Mouse (Mus musculus): ENCODE results near the gene Ddx47. TPM values are rescaled to one million over a fixed set of nuclear protein-coding genes. Genes with fewer than 3 reads are reported as not detected.
A peak's percentile ranks its signal among the peaks of the same experiment; 100 is the strongest.

Ddx47 gene
- polyA plus RNA-seq (2014; fragmentation: Nextera tagmentation; extraction: Ambion mirVana), result 90.0 and 90.8 TPM in 2 replicates

DNA sequence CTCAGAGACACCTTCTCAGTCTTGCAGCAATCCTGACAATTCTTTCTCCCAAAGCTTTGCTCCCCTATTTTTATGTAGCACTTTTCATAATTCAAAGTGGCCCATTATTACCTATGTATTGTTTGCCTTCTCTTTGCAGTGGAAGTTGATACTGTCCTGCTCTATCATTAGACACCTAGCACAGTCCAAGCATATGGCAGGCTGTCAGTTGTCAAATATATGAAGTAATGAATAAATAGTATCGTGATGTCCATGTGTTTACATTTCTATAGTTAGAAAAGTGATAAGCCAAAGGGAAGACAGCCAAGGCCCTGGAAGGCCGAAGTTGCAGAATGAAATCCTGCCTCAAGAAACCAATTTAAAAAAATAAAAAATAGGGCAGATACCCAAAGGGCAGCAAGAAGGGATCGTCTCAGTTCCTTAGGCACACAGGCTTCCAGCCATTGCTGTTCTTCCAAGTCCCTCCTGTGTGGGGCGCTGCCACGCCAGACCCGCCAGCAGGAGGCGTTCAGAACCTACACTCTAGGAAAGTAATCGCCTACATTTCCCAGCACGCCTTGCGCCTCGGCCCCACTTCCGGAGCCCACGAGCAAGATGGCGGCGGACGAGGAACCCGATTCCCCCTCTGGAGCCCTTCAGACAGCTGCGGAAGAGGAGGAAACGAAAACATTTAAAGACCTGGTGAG lies at the start of gene Ddx47:
Gene Ddx47, plus strand, starts transcription at position 565 of the 686 bp plus-strand sequence.
- WGBS, result 5% methylated on average over 19 of the region's 19 CpGs
- peak within 1 kb of the TSS; percentile 74 for H3K4me3 ChIP-seq (ENCODE audit: low read depth, low read length)
- no peaks in the 10 kb centered on the region for H3K9me3 ChIP-seq (ENCODE audit: control insufficient read depth, low read length)
- peak within 1 kb of the TSS; percentile 82 for H3K9ac ChIP-seq (ENCODE audit: low read depth, low read length)
- H3K27me3 ChIP-seq (replicated peaks; ENCODE audit: control insufficient read depth, insufficient read depth, low read length), result no peaks in the 10 kb centered on the region
- peaks cover 31% of the 10 kb centered on the region for H3K36me3 ChIP-seq (ENCODE audit: control insufficient read depth, insufficient read depth, low read length)
- H3K4me1 ChIP-seq (ENCODE audit: control insufficient read depth, insufficient read depth, low read length), result peaks cover 6% of the 10 kb centered on the region; the same call in 1 of the 2 replicates
- no peak within 1 kb of the TSS for H3K27ac ChIP-seq (replicated peaks; ENCODE audit: low read depth, low read length)
- ATAC-seq (ENCODE audit: low read depth) (peak; percentile 97), DNase-seq (ENCODE audit: low spot score) (peak; percentile 97)
- peak within 1 kb of the TSS; percentile 62 for H3K4me2 ChIP-seq (ENCODE audit: low read depth, low read length)

DNA sequence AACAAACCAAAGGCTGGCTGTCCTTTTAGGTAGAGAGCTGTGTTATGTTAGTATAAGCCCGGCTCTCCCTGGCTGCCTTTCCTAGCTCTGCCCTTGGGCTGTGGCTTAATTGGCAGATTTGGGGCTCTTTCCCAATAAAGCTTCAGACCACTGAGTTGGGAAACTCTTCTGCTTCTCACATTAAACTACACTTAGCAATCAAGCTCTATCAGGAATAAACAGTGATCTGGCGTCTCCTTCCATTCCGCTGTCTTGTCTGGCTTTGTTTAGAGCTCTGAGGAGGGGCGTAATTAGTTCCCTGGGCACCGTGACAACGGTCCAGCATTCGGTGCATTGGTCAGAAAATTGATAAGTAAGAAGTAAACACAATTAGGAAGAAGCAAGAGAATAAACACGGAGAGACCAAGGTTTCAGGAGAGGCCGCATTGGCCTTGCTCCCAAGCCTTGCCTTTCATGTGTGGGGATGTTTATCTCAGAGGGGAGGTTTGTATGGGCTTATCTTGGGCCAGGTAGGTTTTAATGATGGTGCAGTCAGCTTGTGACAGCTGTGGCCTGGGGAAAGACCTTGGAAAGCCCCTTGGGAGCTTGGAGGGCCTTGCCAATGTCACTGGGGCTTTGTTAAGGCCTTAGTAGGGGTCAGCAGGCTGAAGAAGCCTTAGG lies 49.4 kb upstream of the Ddx47 start:
- Histone ChIP-seq H3K4me3 (ENCODE audit: low read depth, low read length) (no peak overlapping the region), H3K9me3 (ENCODE audit: control insufficient read depth, low read length) (no peaks in the 10 kb centered on the region), H3K4me2 (ENCODE audit: low read depth, low read length) (no peak overlapping the region), H3K36me3 (ENCODE audit: control insufficient read depth, insufficient read depth, low read length) (no peaks in the 10 kb centered on the region), H3K27me3 (replicated peaks; ENCODE audit: control insufficient read depth, insufficient read depth, low read length) (no peaks in the 10 kb centered on the region), H3K9ac (ENCODE audit: low read depth, low read length) (no peak overlapping the region), H3K27ac (replicated peaks; ENCODE audit: low read depth, low read length) (no peak overlapping the region), H3K4me1 (ENCODE audit: control insufficient read depth, insufficient read depth, low read length) (peaks cover 5% of the 10 kb centered on the region; the same call in 1 of the 2 replicates)
- 50% methylated on average over 9 of the region's 9 CpGs for WGBS
- DNase-seq (ENCODE audit: low spot score), result peak; percentile 12
- no peak for ATAC-seq (ENCODE audit: low read depth)

DNA sequence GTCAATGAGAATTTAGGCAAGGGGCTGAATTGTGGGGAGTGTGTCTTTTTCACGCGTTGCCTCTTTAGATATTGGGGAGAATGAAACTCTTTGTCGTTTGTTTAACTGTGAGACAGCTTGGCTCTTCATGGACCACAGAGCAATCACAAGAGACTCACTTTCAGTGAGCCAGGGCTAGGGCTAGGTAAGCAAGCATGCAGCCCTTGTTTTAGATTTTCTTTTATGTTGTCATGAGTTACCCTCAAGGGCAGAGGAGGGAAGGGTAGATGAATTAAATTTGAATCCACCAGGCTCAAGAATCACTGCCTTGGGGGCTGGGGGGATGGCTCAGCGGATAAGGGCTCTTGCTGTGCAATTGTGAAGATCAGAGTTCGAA lies 48.9 kb upstream of the Ddx47 start:
- Histone ChIP-seq H3K27me3 (replicated peaks; ENCODE audit: control insufficient read depth, insufficient read depth, low read length) (no peaks in the 10 kb centered on the region), H3K9me3 (ENCODE audit: control insufficient read depth, low read length) (no peaks in the 10 kb centered on the region), H3K4me1 (ENCODE audit: control insufficient read depth, insufficient read depth, low read length) (peaks cover 5% of the 10 kb centered on the region; the same call in 1 of the 2 replicates), H3K9ac (ENCODE audit: low read depth, low read length) (no peak overlapping the region), H3K36me3 (ENCODE audit: control insufficient read depth, insufficient read depth, low read length) (no peaks in the 10 kb centered on the region), H3K4me3 (ENCODE audit: low read depth, low read length) (no peak overlapping the region), H3K4me2 (ENCODE audit: low read depth, low read length) (no peak overlapping the region), H3K27ac (replicated peaks; ENCODE audit: low read depth, low read length) (no peak overlapping the region)
- DNase-seq (ENCODE audit: low spot score) (no peak), ATAC-seq (ENCODE audit: low read depth) (no peak)
- WGBS, result 59% methylated on average over 5 of the region's 5 CpGs

DNA sequence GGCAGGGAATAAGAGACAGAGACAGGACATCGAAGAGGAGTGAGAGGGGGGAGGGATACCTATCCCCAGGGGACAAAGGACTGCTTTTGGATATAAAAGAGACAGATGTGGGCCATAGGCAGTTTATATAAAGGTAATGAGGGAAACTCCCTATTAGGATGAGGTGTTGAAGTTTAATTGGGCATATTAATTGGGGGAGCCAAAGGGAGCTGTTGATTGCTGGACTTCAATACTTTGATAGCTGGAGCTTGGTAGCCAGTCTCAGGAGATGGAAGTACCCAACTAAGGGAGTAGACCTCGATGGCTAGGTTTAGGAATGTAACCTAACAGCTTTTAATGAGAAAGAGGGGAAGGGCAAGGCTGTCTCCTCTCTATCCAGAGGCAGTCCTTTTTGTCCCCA lies 47.5 kb upstream of the Ddx47 start:
- H3K36me3 ChIP-seq (ENCODE audit: control insufficient read depth, insufficient read depth, low read length), result no peaks in the 10 kb centered on the region
- DNase-seq (ENCODE audit: low spot score) (no peak), ATAC-seq (ENCODE audit: low read depth) (no peak)
- H3K4me2 ChIP-seq (ENCODE audit: low read depth, low read length), result no peak overlapping the region
- H3K9me3 ChIP-seq (ENCODE audit: control insufficient read depth, low read length), result no peaks in the 10 kb centered on the region
- H3K4me1 ChIP-seq (ENCODE audit: control insufficient read depth, insufficient read depth, low read length), result peaks cover 5% of the 10 kb centered on the region; the same call in 1 of the 2 replicates
- H3K27me3 ChIP-seq (replicated peaks; ENCODE audit: control insufficient read depth, insufficient read depth, low read length), result no peaks in the 10 kb centered on the region
- H3K27ac ChIP-seq (replicated peaks; ENCODE audit: low read depth, low read length), result no peak overlapping the region
- H3K9ac ChIP-seq (ENCODE audit: low read depth, low read length), result no peak overlapping the region
- WGBS, result 78% methylated on average over 2 of the region's 2 CpGs
- no peak overlapping the region for H3K4me3 ChIP-seq (ENCODE audit: low read depth, low read length)

DNA sequence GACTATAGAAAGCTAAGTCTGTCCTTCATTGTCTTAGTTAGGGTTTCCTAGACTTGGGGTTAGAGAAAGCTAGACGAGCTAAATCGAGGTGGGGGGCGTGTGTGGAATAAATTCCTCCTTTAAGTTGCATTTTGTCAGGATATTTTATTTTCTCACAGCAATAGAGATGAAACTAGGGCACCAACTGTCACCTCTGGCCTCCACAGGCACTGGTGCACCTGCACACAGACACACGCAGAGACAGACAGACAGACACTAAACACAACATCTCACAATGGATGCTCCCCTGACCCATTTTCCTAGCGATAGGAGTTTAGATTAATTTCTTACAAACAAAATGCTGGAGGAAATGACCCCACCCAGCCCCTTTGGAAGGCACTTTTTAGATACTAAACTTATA lies 44.7 kb upstream of the Ddx47 start:
- DNase-seq (ENCODE audit: low spot score), result no peak
- ATAC-seq (ENCODE audit: low read depth), result no peak
- no peaks in the 10 kb centered on the region for H3K4me1 ChIP-seq (ENCODE audit: control insufficient read depth, insufficient read depth, low read length)

DNA sequence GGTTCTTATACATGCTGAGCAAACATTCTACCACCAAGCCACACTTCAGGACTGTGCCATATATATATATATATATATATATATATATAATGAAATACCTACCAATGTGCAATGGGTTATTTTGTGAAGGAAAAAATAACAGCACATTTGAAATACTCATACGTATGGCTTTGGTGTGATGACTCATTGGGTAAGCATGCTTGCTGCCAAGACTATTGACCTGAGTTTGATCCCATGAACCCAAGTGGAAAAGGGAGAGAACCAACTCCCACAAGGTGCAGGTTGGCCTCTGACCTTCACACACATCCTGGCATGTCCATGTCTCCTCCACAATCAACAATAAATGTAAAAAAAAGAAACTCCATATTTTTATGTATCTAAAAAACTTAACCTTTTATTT lies 43.1 kb upstream of the Ddx47 start:
- Histone ChIP-seq H3K9ac (ENCODE audit: low read depth, low read length) (no peak overlapping the region), H3K4me2 (ENCODE audit: low read depth, low read length) (no peak overlapping the region), H3K4me1 (ENCODE audit: control insufficient read depth, insufficient read depth, low read length) (no peaks in the 10 kb centered on the region), H3K27me3 (replicated peaks; ENCODE audit: control insufficient read depth, insufficient read depth, low read length) (no peaks in the 10 kb centered on the region), H3K9me3 (ENCODE audit: control insufficient read depth, low read length) (no peaks in the 10 kb centered on the region), H3K36me3 (ENCODE audit: control insufficient read depth, insufficient read depth, low read length) (no peaks in the 10 kb centered on the region), H3K27ac (replicated peaks; ENCODE audit: low read depth, low read length) (no peak overlapping the region), H3K4me3 (ENCODE audit: low read depth, low read length) (no peak overlapping the region)
- ATAC-seq (ENCODE audit: low read depth), result no peak
- no peak for DNase-seq (ENCODE audit: low spot score)
- WGBS, result 69% methylated on average over 1 of the region's 1 CpGs

More for the DNA sequence above, 44.7 kb upstream of the Ddx47 start:
- 85% methylated on average over 5 of the region's 5 CpGs for WGBS
- Histone ChIP-seq H3K4me2 (ENCODE audit: low read depth, low read length) (no peak overlapping the region), H3K9me3 (ENCODE audit: control insufficient read depth, low read length) (no peaks in the 10 kb centered on the region), H3K4me3 (ENCODE audit: low read depth, low read length) (no peak overlapping the region), H3K27me3 (replicated peaks; ENCODE audit: control insufficient read depth, insufficient read depth, low read length) (no peaks in the 10 kb centered on the region), H3K36me3 (ENCODE audit: control insufficient read depth, insufficient read depth, low read length) (no peaks in the 10 kb centered on the region), H3K27ac (replicated peaks; ENCODE audit: low read depth, low read length) (no peak overlapping the region), H3K9ac (ENCODE audit: low read depth, low read length) (no peak overlapping the region)

DNA sequence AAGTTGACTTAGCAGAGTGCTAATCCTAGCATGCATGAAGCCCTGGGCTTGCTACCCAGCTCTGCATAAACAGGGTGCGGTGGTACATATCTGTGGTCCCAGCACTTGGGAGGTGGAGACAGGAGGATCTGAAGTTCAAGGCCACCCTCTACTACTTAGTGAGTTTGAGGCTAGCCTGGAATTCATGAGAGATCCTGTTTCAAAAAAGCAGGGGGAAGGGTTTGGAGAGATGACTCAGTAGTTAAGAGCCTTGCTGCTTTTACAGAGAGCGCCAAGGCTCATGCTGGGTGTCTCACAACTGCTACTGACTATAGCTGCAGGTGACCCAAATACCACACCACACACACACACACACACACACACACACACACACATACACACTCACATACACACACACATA lies 41.9 kb upstream of the Ddx47 start:
- ATAC-seq (ENCODE audit: low read depth), result no peak

DNA sequence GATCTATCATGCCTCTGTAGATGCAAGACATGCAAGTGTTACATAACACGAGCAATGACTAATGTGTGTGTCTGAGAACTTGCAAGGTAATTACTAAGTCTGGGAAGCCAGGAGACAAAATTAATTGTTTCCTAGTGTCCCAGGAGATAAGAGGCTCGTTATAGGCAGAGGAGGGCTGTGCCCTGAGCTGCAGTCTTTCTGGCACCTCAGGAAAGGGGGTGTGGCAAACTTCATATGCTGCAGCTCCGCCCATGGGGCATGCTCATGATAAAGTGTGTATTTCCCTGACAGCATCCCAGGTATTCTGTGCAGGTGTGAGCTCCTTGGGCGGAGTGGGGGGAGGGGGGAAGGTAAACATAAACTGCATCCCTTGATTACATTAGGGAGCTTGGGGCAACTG lies 39.3 kb upstream of the Ddx47 start:
- H3K9ac ChIP-seq (ENCODE audit: low read depth, low read length), result no peak overlapping the region
- no peaks in the 10 kb centered on the region for H3K27me3 ChIP-seq (replicated peaks; ENCODE audit: control insufficient read depth, insufficient read depth, low read length)
- H3K4me1 ChIP-seq (ENCODE audit: control insufficient read depth, insufficient read depth, low read length), result no peaks in the 10 kb centered on the region
- 49% methylated on average over 4 of the region's 4 CpGs for WGBS
- H3K4me2 ChIP-seq (ENCODE audit: low read depth, low read length), result no peak overlapping the region
- H3K36me3 ChIP-seq (ENCODE audit: control insufficient read depth, insufficient read depth, low read length), result no peaks in the 10 kb centered on the region
- H3K27ac ChIP-seq (replicated peaks; ENCODE audit: low read depth, low read length), result no peak overlapping the region
- peak; percentile 48 for DNase-seq (ENCODE audit: low spot score)
- no peak overlapping the region for H3K4me3 ChIP-seq (ENCODE audit: low read depth, low read length)
- ATAC-seq (ENCODE audit: low read depth), result peak; percentile 64; the same call in 1 of the 2 replicates
- H3K9me3 ChIP-seq (ENCODE audit: control insufficient read depth, low read length), result no peaks in the 10 kb centered on the region

More for the DNA sequence above, 41.9 kb upstream of the Ddx47 start:
- Histone ChIP-seq H3K9ac (ENCODE audit: low read depth, low read length) (no peak overlapping the region), H3K4me2 (ENCODE audit: low read depth, low read length) (no peak overlapping the region), H3K4me3 (ENCODE audit: low read depth, low read length) (no peak overlapping the region), H3K27me3 (replicated peaks; ENCODE audit: control insufficient read depth, insufficient read depth, low read length) (no peaks in the 10 kb centered on the region), H3K9me3 (ENCODE audit: control insufficient read depth, low read length) (no peaks in the 10 kb centered on the region), H3K36me3 (ENCODE audit: control insufficient read depth, insufficient read depth, low read length) (no peaks in the 10 kb centered on the region), H3K4me1 (ENCODE audit: control insufficient read depth, insufficient read depth, low read length) (no peaks in the 10 kb centered on the region), H3K27ac (replicated peaks; ENCODE audit: low read depth, low read length) (no peak overlapping the region)
- DNase-seq (ENCODE audit: low spot score), result no peak
- WGBS, result 96% methylated on average over 2 of the region's 2 CpGs

Data from embryonic facial prominence, embryonic 14.5 days (tissue).